Mouse (Mus musculus): Measurements from ENCODE around the gene Rpp38. TPM values are rescaled to one million over a fixed set of nuclear protein-coding genes. Genes with fewer than 3 reads are reported as not detected.
A peak's percentile ranks its signal among the peaks of the same experiment; 100 is the strongest.

The Rpp38 gene
- total and polyA plus RNA-seq, 3 experiments = 2.8 to 5.8 (median 4.3) TPM

- peaks cover 3% of the 10 kb centered on the region; the same call in 1 of the 2 replicates for H3K36me3 ChIP-seq (ENCODE audit: control insufficient read depth, insufficient read depth, low read length)
- no peak for DNase-seq
- H3K4me1 ChIP-seq (ENCODE audit: control insufficient read depth, insufficient read depth, low read length) = no peaks in the 10 kb centered on the region
- TF ChIP-seq EP300 (IDR thresholded peaks at IDR 0.05; ENCODE audit: insufficient read depth, low read depth, low read length) (no peak), POLR2A (IDR thresholded peaks at IDR 0.05; ENCODE audit: insufficient read depth, low read depth, low read length) (no peak), CTCF (IDR thresholded peaks at IDR 0.05) (no peak)
- no peak overlapping the region for H3K9ac ChIP-seq (ENCODE audit: low read depth, low read length)
- WGBS = 55% methylated on average over 3 of the region's 3 CpGs
- intact Hi-C loops (cut with DNase I) = no loop called here
- no peaks in the 10 kb centered on the region for H3K27me3 ChIP-seq (ENCODE audit: control insufficient read depth, insufficient read depth, low read length)
- H3K27ac ChIP-seq = no peak overlapping the region
- no peak overlapping the region for H3K4me3 ChIP-seq
- peaks cover 4% of the 10 kb centered on the region for H3K79me2 ChIP-seq (replicated peaks; ENCODE audit: control insufficient read depth, insufficient read depth, low read length)
Observed at GRCm38 (mm10) chr2:3305426-3306025, 26.9 kb downstream of the Rpp38 start.

- peaks cover 2% of the 10 kb centered on the region; the same call in 1 of the 2 replicates for H3K4me1 ChIP-seq (ENCODE audit: control insufficient read depth, insufficient read depth, low read length)
- no peak overlapping the region for H3K27ac ChIP-seq
- no peak overlapping the region for H3K4me3 ChIP-seq
- no peaks in the 10 kb centered on the region for H3K27me3 ChIP-seq (ENCODE audit: control insufficient read depth, insufficient read depth, low read length)
- DNase-seq = no peak
- H3K79me2 ChIP-seq (replicated peaks; ENCODE audit: control insufficient read depth, insufficient read depth, low read length) = peaks cover 4% of the 10 kb centered on the region; the same call in 1 of the 2 replicates
- intact Hi-C loops (cut with DNase I) = no loop called here
- H3K36me3 ChIP-seq (ENCODE audit: control insufficient read depth, insufficient read depth, low read length) = no peaks in the 10 kb centered on the region
- 74% methylated on average over 7 of the region's 7 CpGs for WGBS
- H3K9ac ChIP-seq (ENCODE audit: low read depth, low read length) = no peak overlapping the region
- TF ChIP-seq POLR2A (IDR thresholded peaks at IDR 0.05; ENCODE audit: insufficient read depth, low read depth, low read length) = no peak
Observed at GRCm38 (mm10) chr2:3295826-3296225, 36.6 kb downstream of the Rpp38 start.

DNA sequence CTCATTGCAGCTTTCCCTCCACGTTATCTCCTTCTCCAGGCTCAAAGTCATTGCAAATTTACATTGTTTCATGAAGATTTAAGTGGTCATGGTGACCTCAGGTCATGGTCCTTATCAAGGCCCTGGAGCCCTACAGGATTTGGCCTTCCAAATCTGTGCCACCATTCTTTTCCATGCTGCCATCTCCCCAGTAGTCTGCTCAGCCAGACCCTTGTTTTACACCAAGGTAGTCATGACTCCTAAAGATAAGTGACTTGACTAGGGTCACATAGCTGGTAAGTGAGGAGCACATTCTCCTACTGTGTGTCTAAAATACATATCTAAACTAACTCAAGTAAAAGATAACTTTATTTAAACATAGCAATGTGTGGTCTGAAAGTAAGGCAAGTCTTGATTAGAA is 40.3 kb downstream of the Rpp38 start:
- Histone ChIP-seq H3K27ac (no peak overlapping the region), H3K27me3 (ENCODE audit: control insufficient read depth, insufficient read depth, low read length) (no peaks in the 10 kb centered on the region), H3K4me3 (no peak overlapping the region), H3K4me1 (ENCODE audit: control insufficient read depth, insufficient read depth, low read length) (peaks cover 2% of the 10 kb centered on the region; the same call in 1 of the 2 replicates), H3K9ac (ENCODE audit: low read depth, low read length) (no peak overlapping the region), H3K36me3 (ENCODE audit: control insufficient read depth, insufficient read depth, low read length) (no peaks in the 10 kb centered on the region), H3K79me2 (replicated peaks; ENCODE audit: control insufficient read depth, insufficient read depth, low read length) (no peaks in the 10 kb centered on the region)
- intact Hi-C loops (cut with DNase I) = no loop called here
- 91% methylated on average over 1 of the region's 1 CpGs for WGBS
- DNase-seq = no peak
- no peak for TF ChIP-seq EP300 (IDR thresholded peaks at IDR 0.05; ENCODE audit: insufficient read depth, low read depth, low read length)
- no peak for TF ChIP-seq POLR2A (IDR thresholded peaks at IDR 0.05; ENCODE audit: insufficient read depth, low read depth, low read length)
- no peak for TF ChIP-seq CTCF (IDR thresholded peaks at IDR 0.05)

- Histone ChIP-seq H3K4me1 (ENCODE audit: control insufficient read depth, insufficient read depth, low read length) (peaks cover 7% of the 10 kb centered on the region), H3K27me3 (ENCODE audit: control insufficient read depth, insufficient read depth, low read length) (no peaks in the 10 kb centered on the region), H3K36me3 (ENCODE audit: control insufficient read depth, insufficient read depth, low read length) (0 out of 2 replicates have a peak, but pooled peaks cover 2% of the 10 kb centered on the region), H3K79me2 (replicated peaks; ENCODE audit: control insufficient read depth, insufficient read depth, low read length) (no peaks in the 10 kb centered on the region), H3K4me3 (no peak overlapping the region), H3K27ac (no peak overlapping the region), H3K9ac (ENCODE audit: low read depth, low read length) (no peak overlapping the region)
- intact Hi-C loops (cut with DNase I) = no loop called here
- DNase-seq = no peak
- 64% methylated on average over 1 of the region's 1 CpGs for WGBS
- no peak for TF ChIP-seq CTCF (IDR thresholded peaks at IDR 0.05)
- no peak for TF ChIP-seq POLR2A (IDR thresholded peaks at IDR 0.05; ENCODE audit: insufficient read depth, low read depth, low read length)
- TF ChIP-seq EP300 (IDR thresholded peaks at IDR 0.05; ENCODE audit: insufficient read depth, low read depth, low read length) = no peak
Observed at GRCm38 (mm10) chr2:3289581-3289980, 42.9 kb downstream of the Rpp38 start.

DNA sequence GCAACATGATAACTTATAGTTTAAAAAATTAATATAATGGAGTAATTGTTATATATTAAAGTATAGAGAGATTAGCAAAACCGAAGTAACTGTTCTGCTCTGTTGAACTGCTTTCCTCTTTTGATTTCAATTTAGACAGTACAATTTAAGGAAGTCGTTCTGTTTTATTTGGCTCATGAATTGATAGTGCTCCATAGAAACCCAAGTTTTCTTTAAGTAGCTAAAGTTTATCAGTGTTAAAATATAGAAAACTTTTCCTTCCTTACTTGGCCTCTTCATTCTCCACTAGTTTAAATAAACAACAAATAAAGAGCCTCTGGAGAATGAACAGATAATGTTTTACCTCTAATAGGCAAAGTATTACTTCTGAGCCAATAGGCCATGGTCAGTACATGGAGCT is 46.2 kb downstream of the Rpp38 start:
- 42% methylated on average over 2 of the region's 2 CpGs for WGBS
- intact Hi-C loops (cut with DNase I) = no loop called here
- no peak for DNase-seq
- H3K36me3 ChIP-seq (ENCODE audit: control insufficient read depth, insufficient read depth, low read length) = 0 out of 2 replicates have a peak, but pooled peaks cover 2% of the 10 kb centered on the region
- H3K9ac ChIP-seq (ENCODE audit: low read depth, low read length) = no peak overlapping the region
- no peak overlapping the region for H3K4me3 ChIP-seq
- TF ChIP-seq EP300 (IDR thresholded peaks at IDR 0.05; ENCODE audit: insufficient read depth, low read depth, low read length) = no peak
- no peak for TF ChIP-seq CTCF (IDR thresholded peaks at IDR 0.05)
- no peak for TF ChIP-seq POLR2A (IDR thresholded peaks at IDR 0.05; ENCODE audit: insufficient read depth, low read depth, low read length)
- H3K4me1 ChIP-seq (ENCODE audit: control insufficient read depth, insufficient read depth, low read length) = peaks cover 5% of the 10 kb centered on the region
- H3K27ac ChIP-seq = no peak overlapping the region
- H3K27me3 ChIP-seq (ENCODE audit: control insufficient read depth, insufficient read depth, low read length) = no peaks in the 10 kb centered on the region
- no peaks in the 10 kb centered on the region for H3K79me2 ChIP-seq (replicated peaks; ENCODE audit: control insufficient read depth, insufficient read depth, low read length)

- Histone ChIP-seq H3K4me1 (ENCODE audit: control insufficient read depth, insufficient read depth, low read length) (peaks cover 5% of the 10 kb centered on the region), H3K9ac (ENCODE audit: low read depth, low read length) (no peak overlapping the region), H3K27me3 (ENCODE audit: control insufficient read depth, insufficient read depth, low read length) (no peaks in the 10 kb centered on the region), H3K36me3 (ENCODE audit: control insufficient read depth, insufficient read depth, low read length) (0 out of 2 replicates have a peak, but pooled peaks cover 2% of the 10 kb centered on the region), H3K79me2 (replicated peaks; ENCODE audit: control insufficient read depth, insufficient read depth, low read length) (no peaks in the 10 kb centered on the region), H3K27ac (peak overlapping the region; percentile 86; the same call in 1 of the 2 replicates), H3K4me3 (peak overlapping the region; percentile 91; the same call in 1 of the 2 replicates)
- intact Hi-C loops (cut with DNase I) = loop anchor here (1.0 to 2.0 kb wide), 2 partner anchors 47 to 167 kb away; partner anchors contain the start of gene Rpp38
- WGBS = 51% methylated on average over 3 of the region's 3 CpGs
- no peak for DNase-seq
- TF ChIP-seq CTCF (IDR thresholded peaks at IDR 0.05) = no peak
- no peak for TF ChIP-seq POLR2A (IDR thresholded peaks at IDR 0.05; ENCODE audit: insufficient read depth, low read depth, low read length)
- no peak for TF ChIP-seq EP300 (IDR thresholded peaks at IDR 0.05; ENCODE audit: insufficient read depth, low read depth, low read length)
Observed at GRCm38 (mm10) chr2:3285709-3286108, 46.7 kb downstream of the Rpp38 start.

Measured in heart, adult 2 months (tissue).